Mouse (Mus musculus): Measurements from ENCODE around the gene Cemip. TPM values are rescaled to one million over a fixed set of nuclear protein-coding genes. Genes with fewer than 3 reads are reported as not detected.

The Cemip gene
- total and polyA plus RNA-seq, 3 experiments = 0.12 to 0.14 TPM; not detected in 1

GRCm38 (mm10) chr7:84000671-84001070 lies 85.6 kb downstream of the Cemip start:
- H3K79me2 ChIP-seq (replicated peaks; ENCODE audit: control insufficient read depth, insufficient read depth, low read length) = no peaks in the 10 kb centered on the region
- no peaks in the 10 kb centered on the region for H3K27me3 ChIP-seq (ENCODE audit: control insufficient read depth, insufficient read depth, low read length)
- 88% methylated on average over 2 of the region's 2 CpGs for WGBS
- no peaks in the 10 kb centered on the region for H3K36me3 ChIP-seq (ENCODE audit: control insufficient read depth, insufficient read depth, low read length)
- H3K4me1 ChIP-seq (ENCODE audit: control insufficient read depth, insufficient read depth, low read length) = no peaks in the 10 kb centered on the region
- H3K9ac ChIP-seq (ENCODE audit: low read depth, low read length) = no peak overlapping the region
- intact Hi-C loops (cut with DNase I) = no loop called here
- no peak for DNase-seq
- TF ChIP-seq EP300 (IDR thresholded peaks at IDR 0.05; ENCODE audit: insufficient read depth, low read depth, low read length) (no peak), CTCF (IDR thresholded peaks at IDR 0.05) (no peak), POLR2A (IDR thresholded peaks at IDR 0.05; ENCODE audit: insufficient read depth, low read depth, low read length) (no peak)
- H3K4me3 ChIP-seq = no peak overlapping the region
- H3K27ac ChIP-seq = no peak overlapping the region

DNA sequence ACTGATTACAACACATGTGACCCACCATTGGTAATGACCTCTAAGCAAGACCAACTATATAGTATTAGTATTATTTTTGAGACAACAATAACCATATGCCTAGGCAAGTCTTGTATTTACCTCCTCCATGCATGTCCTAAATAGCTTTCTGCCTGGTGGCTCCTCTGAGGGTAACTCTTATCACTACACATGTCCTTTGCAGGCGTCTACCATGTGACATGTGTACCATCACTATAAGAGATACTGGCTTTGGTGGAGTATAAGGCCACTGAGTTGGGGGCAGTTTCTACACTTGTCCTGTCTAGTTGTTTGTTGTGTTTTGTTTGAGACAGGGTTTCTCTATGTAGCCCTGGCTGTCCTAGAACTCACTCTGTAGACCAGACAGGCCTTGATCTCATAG lies 86.7 kb downstream of the Cemip start:
- H3K4me3 ChIP-seq = no peak overlapping the region
- TF ChIP-seq CTCF (IDR thresholded peaks at IDR 0.05) (no peak), EP300 (IDR thresholded peaks at IDR 0.05; ENCODE audit: insufficient read depth, low read depth, low read length) (no peak), POLR2A (IDR thresholded peaks at IDR 0.05; ENCODE audit: insufficient read depth, low read depth, low read length) (no peak)
- 72% methylated on average over 1 of the region's 1 CpGs for WGBS

DNA sequence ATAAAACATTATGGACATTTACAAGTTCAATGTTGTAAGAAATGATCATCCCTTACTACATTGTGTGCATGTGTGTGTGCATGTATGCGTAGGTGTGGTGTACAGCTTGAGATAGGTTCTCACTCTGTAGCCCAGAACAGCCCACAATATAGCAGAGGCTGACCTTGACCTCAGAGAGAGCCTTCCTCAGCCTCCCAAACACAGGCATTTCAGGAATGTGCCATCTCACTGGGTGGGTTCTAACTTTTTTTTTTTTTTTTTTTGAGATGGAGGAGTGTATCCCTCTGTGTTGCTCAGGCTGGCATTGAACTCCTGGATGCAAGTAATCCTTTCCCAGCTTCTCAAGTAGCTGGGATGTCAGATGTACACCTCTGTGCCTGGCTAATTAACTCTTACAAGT lies 92.0 kb downstream of the Cemip start:
- Histone ChIP-seq H3K4me3 (no peak overlapping the region), H3K36me3 (ENCODE audit: control insufficient read depth, insufficient read depth, low read length) (no peaks in the 10 kb centered on the region), H3K9ac (ENCODE audit: low read depth, low read length) (no peak overlapping the region), H3K27me3 (ENCODE audit: control insufficient read depth, insufficient read depth, low read length) (no peaks in the 10 kb centered on the region), H3K4me1 (ENCODE audit: control insufficient read depth, insufficient read depth, low read length) (no peaks in the 10 kb centered on the region; the same call in 1 of the 2 replicates), H3K27ac (no peak overlapping the region), H3K79me2 (replicated peaks; ENCODE audit: control insufficient read depth, insufficient read depth, low read length) (no peaks in the 10 kb centered on the region)
- no peak for DNase-seq
- TF ChIP-seq EP300 (IDR thresholded peaks at IDR 0.05; ENCODE audit: insufficient read depth, low read depth, low read length) (no peak), POLR2A (IDR thresholded peaks at IDR 0.05; ENCODE audit: insufficient read depth, low read depth, low read length) (no peak), CTCF (IDR thresholded peaks at IDR 0.05) (no peak)
- 93% methylated on average over 1 of the region's 1 CpGs for WGBS
- intact Hi-C loops (cut with DNase I) = no loop called here

More for the DNA sequence above, 86.7 kb downstream of the Cemip start:
- Histone ChIP-seq H3K27ac (no peak overlapping the region), H3K4me1 (ENCODE audit: control insufficient read depth, insufficient read depth, low read length) (no peaks in the 10 kb centered on the region), H3K9ac (ENCODE audit: low read depth, low read length) (no peak overlapping the region), H3K79me2 (replicated peaks; ENCODE audit: control insufficient read depth, insufficient read depth, low read length) (no peaks in the 10 kb centered on the region), H3K27me3 (ENCODE audit: control insufficient read depth, insufficient read depth, low read length) (no peaks in the 10 kb centered on the region), H3K36me3 (ENCODE audit: control insufficient read depth, insufficient read depth, low read length) (no peaks in the 10 kb centered on the region)
- intact Hi-C loops (cut with DNase I) = no loop called here
- no peak for DNase-seq

- Histone ChIP-seq H3K36me3 (ENCODE audit: control insufficient read depth, insufficient read depth, low read length) (no peaks in the 10 kb centered on the region), H3K79me2 (replicated peaks; ENCODE audit: control insufficient read depth, insufficient read depth, low read length) (no peaks in the 10 kb centered on the region), H3K4me1 (ENCODE audit: control insufficient read depth, insufficient read depth, low read length) (no peaks in the 10 kb centered on the region; the same call in 1 of the 2 replicates), H3K27ac (no peak overlapping the region), H3K9ac (ENCODE audit: low read depth, low read length) (no peak overlapping the region), H3K4me3 (no peak overlapping the region), H3K27me3 (ENCODE audit: control insufficient read depth, insufficient read depth, low read length) (no peaks in the 10 kb centered on the region)
- TF ChIP-seq POLR2A (IDR thresholded peaks at IDR 0.05; ENCODE audit: insufficient read depth, low read depth, low read length) = no peak
- TF ChIP-seq CTCF (IDR thresholded peaks at IDR 0.05) = no peak
- TF ChIP-seq EP300 (IDR thresholded peaks at IDR 0.05; ENCODE audit: insufficient read depth, low read depth, low read length) = no peak
- WGBS = 94% methylated on average over 4 of the region's 4 CpGs
- no peak for DNase-seq
- intact Hi-C loops (cut with DNase I) = no loop called here
Measured at GRCm38 (mm10) chr7:83989294-83989693, 97.0 kb downstream of the Cemip start.

- H3K27ac ChIP-seq = no peak overlapping the region
- no peaks in the 10 kb centered on the region for H3K79me2 ChIP-seq (replicated peaks; ENCODE audit: control insufficient read depth, insufficient read depth, low read length)
- DNase-seq = no peak
Measured at GRCm38 (mm10) chr7:83985751-83986150, 100.6 kb downstream of the Cemip start.

DNA sequence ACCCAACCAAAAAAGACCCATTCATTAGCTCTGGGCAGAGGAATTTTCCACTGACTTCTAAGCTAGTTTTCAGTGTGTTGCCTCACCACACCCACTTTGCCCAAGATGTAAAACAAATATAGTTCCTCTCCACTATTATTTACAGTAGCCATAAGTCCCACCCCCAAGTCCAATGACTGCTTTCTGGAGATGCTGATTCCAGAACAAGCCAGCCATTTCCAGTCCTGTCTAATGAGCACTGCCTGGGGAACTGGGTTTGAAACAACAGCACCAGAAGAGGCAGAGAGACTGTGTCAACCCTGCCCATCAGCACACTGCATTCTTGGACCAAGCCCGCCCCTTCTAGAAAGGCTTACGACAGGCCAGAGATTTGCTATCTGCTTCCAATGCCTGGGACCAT lies 103.7 kb downstream of the Cemip start:
- TF ChIP-seq CTCF (IDR thresholded peaks at IDR 0.05) = no peak
- TF ChIP-seq EP300 (IDR thresholded peaks at IDR 0.05; ENCODE audit: insufficient read depth, low read depth, low read length) = no peak
- no peak for TF ChIP-seq POLR2A (IDR thresholded peaks at IDR 0.05; ENCODE audit: insufficient read depth, low read depth, low read length)
- H3K27me3 ChIP-seq (ENCODE audit: control insufficient read depth, insufficient read depth, low read length) = no peaks in the 10 kb centered on the region
- H3K4me1 ChIP-seq (ENCODE audit: control insufficient read depth, insufficient read depth, low read length) = no peaks in the 10 kb centered on the region
- H3K79me2 ChIP-seq (replicated peaks; ENCODE audit: control insufficient read depth, insufficient read depth, low read length) = no peaks in the 10 kb centered on the region
- WGBS = 73% methylated on average over 2 of the region's 2 CpGs
- DNase-seq = no peak
- intact Hi-C loops (cut with DNase I) = no loop called here
- no peaks in the 10 kb centered on the region for H3K36me3 ChIP-seq (ENCODE audit: control insufficient read depth, insufficient read depth, low read length)
- no peak overlapping the region for H3K27ac ChIP-seq
- no peak overlapping the region for H3K9ac ChIP-seq (ENCODE audit: low read depth, low read length)
- H3K4me3 ChIP-seq = no peak overlapping the region

More at GRCm38 (mm10) chr7:83985751-83986150, 100.6 kb downstream of the Cemip start:
- H3K27me3 ChIP-seq (ENCODE audit: control insufficient read depth, insufficient read depth, low read length) = no peaks in the 10 kb centered on the region
- intact Hi-C loops (cut with DNase I) = no loop called here
- TF ChIP-seq POLR2A (IDR thresholded peaks at IDR 0.05; ENCODE audit: insufficient read depth, low read depth, low read length) (no peak), EP300 (IDR thresholded peaks at IDR 0.05; ENCODE audit: insufficient read depth, low read depth, low read length) (no peak), CTCF (IDR thresholded peaks at IDR 0.05) (no peak)
- WGBS = 76% methylated on average over 2 of the region's 2 CpGs
- no peaks in the 10 kb centered on the region for H3K36me3 ChIP-seq (ENCODE audit: control insufficient read depth, insufficient read depth, low read length)
- no peaks in the 10 kb centered on the region for H3K4me1 ChIP-seq (ENCODE audit: control insufficient read depth, insufficient read depth, low read length)
- no peak overlapping the region for H3K9ac ChIP-seq (ENCODE audit: low read depth, low read length)
- no peak overlapping the region for H3K4me3 ChIP-seq
